Mouse (Mus musculus) left cerebral cortex, postnatal 36 days (tissue): ENCODE measurements around the gene Atp6v1fnb. TPM values are rescaled to one million over a fixed set of nuclear protein-coding genes. Genes with fewer than 3 reads are reported as not detected.
A peak's percentile ranks its signal among the peaks of the same experiment; 100 is the strongest.

Experiments
- DNase-seq, 2 experiments: peaks; one replicate each; pipeline ENCODE4 v3.0.0; 2021 to 2022; ENCODE audit warnings: low spot score in 2 of 2, mixed read lengths in 1 of 2
- intact Hi-C: fragments of 180-260 bp; cut with DNase I; formaldehyde crosslinking; loops from one replicate; pipeline ENCODE4 v1.15.1; 2025
- total RNA-seq, 2 experiments: library from RNA; stranded (reverse); gene quantifications; 2 replicates each; pipeline ENCODE4 v1.2.3; 2021

Gene Atp6v1fnb
- total RNA-seq, 2 experiments from 2014 or later = 0.49 to 0.63 TPM

- intact Hi-C loops = no loop called here
- no peak for DNase-seq
These were observed 42.0 kb downstream of the Atp6v1fnb start for GRCm38 (mm10) chr6:29513284-29513683.

- intact Hi-C loops = no loop called here
- peak; percentile 56 to 59 for DNase-seq
These were observed 45.9 kb downstream of the Atp6v1fnb start for GRCm38 (mm10) chr6:29517139-29517538.

GRCm38 (mm10) chr6:29522626-29523300, 51.5 kb downstream of the Atp6v1fnb start:
- intact Hi-C loops = loop anchor here (10.0 kb wide), 1 partner anchor 122 kb away; no protein-coding TSS in a partner anchor

More at GRCm38 (mm10) chr6:29522626-29523300, 51.5 kb downstream of the Atp6v1fnb start:
- DNase-seq = no peak

Other genes starting within 250 kb of the Atp6v1fnb start
- 1 to 10 TPM; 6.5 to 7.5 TPM for gene Hilpda, start 198.9 kb upstream of the Atp6v1fnb start, total RNA-seq
- under 1 TPM; 0.32 to 0.79 TPM for gene Fam71f2, start 191.8 kb upstream of the Atp6v1fnb start, total RNA-seq
- gene Fam71f1, start 152.3 kb upstream of the Atp6v1fnb start, total RNA-seq = not detected
- 10 to 100 TPM; 65.3 to 66.4 TPM for gene Calu, start 123.4 kb upstream of the Atp6v1fnb start, total RNA-seq
- under 1 TPM in 1 of 2 experiments, not detected in 1; 0.17 TPM for gene Opn1sw, start 83.0 kb upstream of the Atp6v1fnb start, total RNA-seq
- 10 to 100 TPM; 90.3 to 90.4 TPM for gene Ccdc136, start 75.1 kb upstream of the Atp6v1fnb start, total RNA-seq
- gene Flnc, start 38.2 kb upstream of the Atp6v1fnb start, total RNA-seq = 1 to 10 TPM; 1.7 to 2.0 TPM
- gene Atp6v1f, start 3.7 kb upstream of the Atp6v1fnb start, total RNA-seq = 100 to 1,000 TPM; 229 to 263 TPM
- gene Kcp, start 36.5 kb downstream of the Atp6v1fnb start, total RNA-seq = 1 to 10 TPM in 1 of 2 experiments, under 1 TPM in 1; 0.54 to 1.9 TPM
- gene Irf5, start 55.2 kb downstream of the Atp6v1fnb start, total RNA-seq = 1 to 10 TPM; 4.4 to 4.7 TPM
- gene Tnpo3, start 138.4 kb downstream of the Atp6v1fnb start, total RNA-seq = 10 to 100 TPM; 65.3 to 74.8 TPM
- gene Tspan33, start 222.8 kb downstream of the Atp6v1fnb start, total RNA-seq = 10 to 100 TPM; 28.0 TPM